Comparison of ENCODE assay signal across 19 mouse cellular contexts in the genomic region with DNA sequence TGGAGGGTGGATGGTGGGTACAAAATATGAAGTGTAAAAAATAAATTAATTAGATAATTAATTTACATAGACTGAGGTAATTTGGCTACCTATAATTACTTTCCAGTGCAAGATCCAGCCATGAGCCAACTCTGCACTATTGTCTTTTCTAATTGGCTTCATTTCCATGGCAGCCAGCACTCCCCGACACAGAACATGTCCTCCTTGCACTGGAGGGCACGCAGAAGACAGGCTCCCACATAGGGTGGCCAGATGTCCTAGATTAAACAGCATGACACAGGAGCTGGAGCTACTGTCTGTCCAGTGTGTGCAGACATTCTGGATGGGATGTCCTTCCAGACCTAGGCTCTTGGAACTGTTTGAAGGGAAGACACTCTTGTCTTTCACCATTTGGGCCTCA.
"Had no signal": no experiment of that assay in that cellular context is flagged by ENCODE, and none has a peak within 500 bp of the region (broad histone marks: within the 10 kb centered on the region; RNA-seq: fewer than 3 reads in every experiment).

No protein-coding gene starts in this region.

- H3K9me3 ChIP-seq: liver, embryonic 13.5 days; neural tube, embryonic 13.5 days had no signal

- H3K4me1 ChIP-seq: liver, embryonic 13.5 days; neural tube, embryonic 13.5 days had no signal

- H3K36me3 ChIP-seq: liver, embryonic 13.5 days; neural tube, embryonic 13.5 days had no signal

- DNase-seq: kidney, adult 9 months; kidney, postnatal 14 days; kidney, postnatal 4 days; layer of hippocampus, adult 9-11 months; liver, embryonic 13.5 days; lung, adult 2 months; lung, postnatal 14 days; lung, postnatal 4 days; right cerebral cortex, adult 18-20 months; right cerebral cortex, postnatal 14 days; right cerebral cortex, postnatal 4 days; thymus, adult 18-20 months; thymus, postnatal 36 days had no signal

- ATAC-seq: midbrain, embryonic 16.5 days had no signal

- H3K27ac ChIP-seq: left cerebral cortex, adult 2 months; liver, embryonic 13.5 days; neural tube, embryonic 13.5 days; stomach, postnatal 0 days had no signal

- H3K27me3 ChIP-seq: liver, embryonic 13.5 days; neural tube, embryonic 13.5 days had no signal

- H3K4me2 ChIP-seq: liver, embryonic 13.5 days; midbrain, embryonic 11.5 days; neural tube, embryonic 13.5 days had no signal

- H3K4me3 ChIP-seq: left cerebral cortex, adult 2 months; liver, embryonic 13.5 days; myocyte; neural tube, embryonic 13.5 days had no signal

- H3K9ac ChIP-seq: liver, embryonic 13.5 days; neural tube, embryonic 13.5 days had no signal
